Mouse (Mus musculus): ENCODE data around the gene Dlg1. TPM values are rescaled to one million over a fixed set of nuclear protein-coding genes. Genes with fewer than 3 reads are reported as not detected.
A peak's percentile ranks its signal among the peaks of the same experiment; 100 is the strongest.

Gene Dlg1
- polyA plus RNA-seq, 1 experiment from 2014 or later = 10.5 TPM

DNA sequence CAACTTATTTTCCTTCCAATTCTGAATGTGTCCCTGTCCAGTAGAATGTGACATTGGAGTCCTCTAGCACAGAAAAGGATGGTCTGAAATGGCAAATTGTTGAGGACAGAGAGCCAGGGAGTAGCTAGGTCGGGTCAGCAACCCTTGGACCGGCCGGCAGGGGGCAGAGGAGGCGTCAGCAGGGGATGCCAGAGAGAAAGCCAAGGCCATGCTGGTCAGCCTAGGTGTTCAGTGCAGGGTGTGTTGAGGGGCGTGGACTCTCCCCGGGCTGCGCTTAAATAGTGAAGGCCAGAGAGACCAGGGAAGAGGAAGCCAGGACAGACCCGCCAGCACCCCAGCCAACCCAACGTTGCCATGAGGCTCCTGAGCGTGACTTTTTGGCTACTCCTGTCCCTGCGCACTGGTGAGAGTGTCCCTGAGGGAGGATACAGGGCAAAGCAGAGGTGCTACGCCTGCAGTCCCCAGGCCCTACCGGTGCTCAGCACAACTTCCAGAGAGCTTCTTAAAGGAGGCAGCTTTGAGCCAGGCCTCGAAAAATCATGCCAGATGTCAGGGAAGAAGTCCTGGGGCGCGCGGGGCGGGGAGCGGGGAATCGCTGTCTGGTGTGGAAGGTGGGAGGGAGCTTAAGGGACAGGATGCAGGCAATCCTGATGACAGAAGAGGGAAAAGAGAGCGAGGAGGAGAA lies 215.5 kb downstream of the Dlg1 start, which contains the start of gene Meltf:
TSS of gene Meltf (plus strand) at position 238 of the 685 bp plus-strand sequence.
- no peaks in the 10 kb centered on the region for H3K9me3 ChIP-seq (ENCODE audit: control insufficient read depth)
- 30% methylated on average over 21 of the region's 21 CpGs for WGBS
- peak within 1 kb of the TSS; percentile 60 for H3K4me2 ChIP-seq (replicated peaks; ENCODE audit: low read depth)
- H3K36me3 ChIP-seq (ENCODE audit: control insufficient read depth, insufficient read depth) = peaks cover 12% of the 10 kb centered on the region
- H3K4me3 ChIP-seq (ENCODE audit: low read depth, low read length) = peak within 1 kb of the TSS; percentile 36
- peak; percentile 95 for TF ChIP-seq CTCF (IDR thresholded peaks at IDR 0.05; ENCODE audit: low read depth)
- H3K4me1 ChIP-seq (replicated peaks; ENCODE audit: control insufficient read depth, insufficient read depth, low read length) = no peaks in the 10 kb centered on the region; the same call in 1 of the 2 replicates
- peak within 1 kb of the TSS; percentile 64; the same call in 1 of the 2 replicates for H3K27ac ChIP-seq (ENCODE audit: low read depth, low read length)
- peak within 1 kb of the TSS; percentile 37 for H3K9ac ChIP-seq (ENCODE audit: low read depth, low read length)
- H3K27me3 ChIP-seq (replicated peaks; ENCODE audit: control insufficient read depth, insufficient read depth, low read length) = no peaks in the 10 kb centered on the region
- ATAC-seq = peak; percentile 70

DNA sequence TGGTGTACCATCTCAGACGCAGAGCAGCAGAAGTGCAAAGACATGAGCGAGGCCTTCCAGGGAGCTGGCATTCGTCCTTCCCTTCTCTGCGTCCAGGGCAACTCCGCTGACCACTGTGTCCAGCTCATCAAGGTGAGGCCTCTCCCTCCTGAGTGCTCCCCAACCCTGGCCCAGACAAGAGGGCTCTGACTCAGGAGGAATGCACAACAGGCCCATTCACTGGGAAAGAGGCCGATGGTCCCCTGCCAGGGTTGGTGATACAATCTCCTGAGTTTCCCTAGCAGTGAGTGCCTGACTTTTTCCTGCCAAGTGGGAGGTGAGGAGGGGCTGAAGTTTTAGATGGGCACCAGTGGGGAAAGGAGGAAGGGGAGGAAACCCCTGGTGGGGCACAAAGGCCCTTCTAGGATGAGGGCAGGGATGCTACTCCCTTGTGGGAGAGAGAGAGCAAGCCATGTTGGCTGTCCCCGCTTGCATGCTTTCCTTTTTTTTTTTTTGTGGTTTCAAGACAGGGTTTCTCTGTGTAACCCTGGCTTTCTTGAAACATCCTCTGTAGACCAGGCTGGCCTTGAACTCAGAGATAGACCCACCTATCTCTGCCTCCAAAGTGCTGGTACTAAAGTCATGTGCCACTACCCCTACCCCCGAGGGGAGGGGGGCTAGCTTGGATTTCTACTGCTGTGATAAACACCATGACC lies 217.1 kb downstream of the Dlg1 start:
- H3K9ac ChIP-seq (ENCODE audit: low read depth, low read length) = 0 out of 2 replicates have a peak overlapping the region, but pooled peaks have one; percentile 11
- no peaks in the 10 kb centered on the region for H3K27me3 ChIP-seq (replicated peaks; ENCODE audit: control insufficient read depth, insufficient read depth, low read length)
- no peak for TF ChIP-seq CTCF (IDR thresholded peaks at IDR 0.05; ENCODE audit: low read depth)
- no peaks in the 10 kb centered on the region; the same call in 1 of the 2 replicates for H3K4me1 ChIP-seq (replicated peaks; ENCODE audit: control insufficient read depth, insufficient read depth, low read length)
- H3K27ac ChIP-seq (ENCODE audit: low read depth, low read length) = peak overlapping the region; percentile 28
- no peaks in the 10 kb centered on the region for H3K36me3 ChIP-seq (ENCODE audit: control insufficient read depth, insufficient read depth)
- 85% methylated on average over 8 of the region's 8 CpGs for WGBS
- H3K4me2 ChIP-seq (replicated peaks; ENCODE audit: low read depth) = peak overlapping the region; percentile 60
- no peak for ATAC-seq
- no peaks in the 10 kb centered on the region for H3K9me3 ChIP-seq (ENCODE audit: control insufficient read depth)
- H3K4me3 ChIP-seq (ENCODE audit: low read depth, low read length) = peak overlapping the region; percentile 36

DNA sequence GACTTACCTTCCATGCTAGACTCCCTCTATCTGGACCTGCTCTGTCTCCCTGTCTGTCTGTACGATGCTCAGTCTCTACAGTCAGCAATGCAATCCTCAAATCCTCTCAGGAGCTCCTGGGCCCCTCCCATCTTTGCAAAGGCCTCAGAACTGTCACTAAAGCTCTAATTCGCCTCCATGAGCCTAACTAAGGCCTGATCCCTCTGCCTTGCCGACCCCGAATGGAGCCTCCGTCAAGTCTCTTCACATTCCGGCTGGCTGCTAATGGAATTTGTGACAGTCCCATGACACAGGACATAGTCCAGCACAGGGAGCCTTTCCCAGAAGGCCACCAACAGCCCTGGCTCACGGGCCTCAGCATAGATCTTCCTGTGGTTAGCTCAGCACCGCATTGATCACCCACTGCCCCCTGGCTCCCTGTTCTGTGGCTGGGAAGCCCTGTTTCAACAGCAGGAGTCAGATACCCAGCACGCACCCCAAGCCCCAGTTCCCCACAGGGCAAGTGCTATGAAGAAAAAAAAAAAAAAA lies 219.2 kb downstream of the Dlg1 start:
- no peak overlapping the region for H3K9ac ChIP-seq (ENCODE audit: low read depth, low read length)
- H3K4me2 ChIP-seq (replicated peaks; ENCODE audit: low read depth) = peak overlapping the region; percentile 60
- no peak overlapping the region for H3K4me3 ChIP-seq (ENCODE audit: low read depth, low read length)
- 61% methylated on average over 9 of the region's 9 CpGs for WGBS
- peak overlapping the region; percentile 62 for H3K27ac ChIP-seq (ENCODE audit: low read depth, low read length)
- no peaks in the 10 kb centered on the region; the same call in 1 of the 2 replicates for H3K36me3 ChIP-seq (ENCODE audit: control insufficient read depth, insufficient read depth)
- H3K27me3 ChIP-seq (replicated peaks; ENCODE audit: control insufficient read depth, insufficient read depth, low read length) = no peaks in the 10 kb centered on the region
- no peaks in the 10 kb centered on the region; the same call in 1 of the 2 replicates for H3K4me1 ChIP-seq (replicated peaks; ENCODE audit: control insufficient read depth, insufficient read depth, low read length)
- TF ChIP-seq CTCF (IDR thresholded peaks at IDR 0.05; ENCODE audit: low read depth) = no peak
- ATAC-seq = peak; percentile 14; the same call in 1 of the 2 replicates
- H3K9me3 ChIP-seq (ENCODE audit: control insufficient read depth) = no peaks in the 10 kb centered on the region

DNA sequence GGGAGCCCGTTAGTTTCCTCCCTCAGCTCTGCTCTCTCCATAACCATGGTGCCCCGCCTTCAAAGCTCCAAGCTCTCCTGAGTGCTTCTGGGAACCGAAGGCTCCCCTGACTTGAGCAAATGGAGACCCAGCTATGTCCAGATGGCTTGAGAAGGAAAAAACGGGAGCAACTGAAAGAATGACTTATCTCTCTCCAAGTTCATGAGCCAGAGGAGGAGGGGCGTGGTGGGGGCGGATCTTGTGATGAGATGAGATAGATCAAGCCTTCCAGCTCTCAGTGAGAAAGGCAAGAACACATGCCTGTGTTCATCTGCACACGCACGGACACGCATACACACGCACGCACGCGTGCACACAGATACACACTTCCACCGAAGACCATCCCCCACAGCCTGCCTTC lies 220.1 kb downstream of the Dlg1 start:
- Histone ChIP-seq H3K27ac (ENCODE audit: low read depth, low read length) (no peak overlapping the region; the same call in 1 of the 2 replicates), H3K36me3 (ENCODE audit: control insufficient read depth, insufficient read depth) (no peaks in the 10 kb centered on the region; the same call in 1 of the 2 replicates), H3K4me2 (replicated peaks; ENCODE audit: low read depth) (peak overlapping the region; percentile 30; the same call in 1 of the 2 replicates), H3K27me3 (replicated peaks; ENCODE audit: control insufficient read depth, insufficient read depth, low read length) (no peaks in the 10 kb centered on the region), H3K4me3 (ENCODE audit: low read depth, low read length) (no peak overlapping the region), H3K9me3 (ENCODE audit: control insufficient read depth) (no peaks in the 10 kb centered on the region), H3K9ac (ENCODE audit: low read depth, low read length) (no peak overlapping the region), H3K4me1 (replicated peaks; ENCODE audit: control insufficient read depth, insufficient read depth, low read length) (no peaks in the 10 kb centered on the region; the same call in 1 of the 2 replicates)
- TF ChIP-seq CTCF (IDR thresholded peaks at IDR 0.05; ENCODE audit: low read depth) = no peak
- WGBS = 52% methylated on average over 14 of the region's 14 CpGs
- ATAC-seq = no peak

DNA sequence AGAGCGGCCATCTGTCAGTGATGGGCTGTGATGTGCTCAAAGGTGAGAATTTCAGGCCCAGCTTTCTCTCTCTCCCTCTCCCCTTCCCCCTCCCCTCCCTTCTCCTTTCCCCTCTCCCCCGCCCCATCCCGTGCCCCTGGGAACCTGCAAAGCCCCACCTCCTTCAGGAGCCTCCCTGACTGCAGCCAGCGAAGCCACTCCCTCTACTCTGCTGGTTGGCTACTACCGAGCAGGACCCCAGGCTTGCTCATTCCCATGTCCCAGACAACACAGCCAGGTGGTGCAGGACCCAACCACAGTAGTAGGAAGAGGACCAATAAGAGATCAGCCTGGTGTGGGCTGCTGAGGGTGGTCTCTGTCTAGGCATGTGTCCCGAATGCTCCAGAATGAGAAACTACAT lies 220.7 kb downstream of the Dlg1 start:
- 23% methylated on average over 6 of the region's 6 CpGs for WGBS
- H3K27ac ChIP-seq (ENCODE audit: low read depth, low read length) = no peak overlapping the region
- ATAC-seq = no peak

DNA sequence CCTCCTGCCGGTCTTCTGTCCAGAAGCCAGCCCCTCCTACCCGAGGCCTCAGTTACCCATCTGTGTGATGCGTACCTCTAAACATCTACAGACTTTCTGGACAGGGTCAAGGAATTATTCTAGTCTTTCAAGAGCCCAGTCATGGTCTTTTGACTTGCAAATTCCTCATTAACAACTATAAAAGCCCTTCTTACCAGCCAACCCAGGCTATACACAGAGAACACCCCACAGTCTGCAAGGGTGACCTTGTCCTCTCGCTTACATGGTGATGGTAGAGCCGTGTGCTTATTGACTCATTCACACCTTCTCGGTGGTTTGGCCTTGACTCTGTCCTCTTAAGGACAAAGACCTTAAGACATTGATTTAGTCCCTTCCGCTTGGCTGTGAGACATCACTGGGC lies 227.7 kb downstream of the Dlg1 start:
- no peak for TF ChIP-seq CTCF (IDR thresholded peaks at IDR 0.05; ENCODE audit: low read depth)
- WGBS = 72% methylated on average over 7 of the region's 7 CpGs
- no peak for ATAC-seq

More for the DNA sequence above, 220.7 kb downstream of the Dlg1 start:
- H3K9me3 ChIP-seq (ENCODE audit: control insufficient read depth) = no peaks in the 10 kb centered on the region
- TF ChIP-seq CTCF (IDR thresholded peaks at IDR 0.05; ENCODE audit: low read depth) = no peak
- no peaks in the 10 kb centered on the region; the same call in 1 of the 2 replicates for H3K4me1 ChIP-seq (replicated peaks; ENCODE audit: control insufficient read depth, insufficient read depth, low read length)
- no peaks in the 10 kb centered on the region; the same call in 1 of the 2 replicates for H3K36me3 ChIP-seq (ENCODE audit: control insufficient read depth, insufficient read depth)
- H3K9ac ChIP-seq (ENCODE audit: low read depth, low read length) = no peak overlapping the region
- H3K4me2 ChIP-seq (replicated peaks; ENCODE audit: low read depth) = peak overlapping the region; percentile 30; the same call in 1 of the 2 replicates
- H3K27me3 ChIP-seq (replicated peaks; ENCODE audit: control insufficient read depth, insufficient read depth, low read length) = no peaks in the 10 kb centered on the region
- no peak overlapping the region for H3K4me3 ChIP-seq (ENCODE audit: low read depth, low read length)

More for the DNA sequence above, 227.7 kb downstream of the Dlg1 start:
- Histone ChIP-seq H3K4me1 (replicated peaks; ENCODE audit: control insufficient read depth, insufficient read depth, low read length) (no peaks in the 10 kb centered on the region), H3K9me3 (ENCODE audit: control insufficient read depth) (no peaks in the 10 kb centered on the region), H3K4me2 (replicated peaks; ENCODE audit: low read depth) (no peak overlapping the region), H3K9ac (ENCODE audit: low read depth, low read length) (no peak overlapping the region), H3K27ac (ENCODE audit: low read depth, low read length) (no peak overlapping the region), H3K4me3 (ENCODE audit: low read depth, low read length) (no peak overlapping the region), H3K36me3 (ENCODE audit: control insufficient read depth, insufficient read depth) (peaks cover 21% of the 10 kb centered on the region; the same call in 1 of the 2 replicates), H3K27me3 (replicated peaks; ENCODE audit: control insufficient read depth, insufficient read depth, low read length) (no peaks in the 10 kb centered on the region)

Data from intestine, postnatal 0 days (tissue).